8 mouse cellular contexts compared by ENCODE assay signal in genomic region chr11:115513271-115514237, GRCm38 (mm10). TPM values are rescaled to one million over a fixed set of nuclear protein-coding genes. Genes with fewer than 3 reads are reported as not detected.
A peak's percentile ranks its signal among the peaks of the same experiment; 100 is the strongest.
DNase-seq lines count a peak whose midpoint lies in the region; ATAC-seq and TF ChIP-seq lines count a peak whose summit lies in the region.

No protein-coding gene starts in this region.

- TF ChIP-seq POLR2A in myocyte (IDR thresholded peaks at IDR 0.05; ENCODE audit: insufficient read length, low read depth), result no peak

- TF ChIP-seq CTCF in liver, embryonic 14.5 days (IDR thresholded peaks at IDR 0.05; ENCODE audit: low read depth), result no peak

- H3K27ac ChIP-seq in intestine, embryonic 15.5 days, result peak overlapping the region; percentile 93
- H3K27ac ChIP-seq in liver, embryonic 14.5 days, result peak overlapping the region; percentile 92

- no peak for TF ChIP-seq EP300 in liver, embryonic 14.5 days (IDR thresholded peaks at IDR 0.05; ENCODE audit: low read depth)

- peak; percentile 69 for ATAC-seq in intestine, embryonic 15.5 days
- peak; percentile 68 for ATAC-seq in liver, embryonic 14.5 days (ENCODE audit: insufficient read depth)

- H3K36me3 ChIP-seq in intestine, embryonic 15.5 days, result no peaks in the 10 kb centered on the region
- no peaks in the 10 kb centered on the region for H3K36me3 ChIP-seq in liver, embryonic 14.5 days (replicated peaks; ENCODE audit: control insufficient read depth, insufficient read depth, low read depth)
- H3K36me3 ChIP-seq in myocyte (ENCODE audit: control insufficient read depth, insufficient read depth), result no peaks in the 10 kb centered on the region

- H3K4me1 ChIP-seq in intestine, embryonic 15.5 days (replicated peaks), result peaks cover 35% of the 10 kb centered on the region
- H3K4me1 ChIP-seq in liver, embryonic 14.5 days (replicated peaks; ENCODE audit: control insufficient read depth in 2 of 2, insufficient read depth in 2 of 2, low read length in 1 of 2), result peaks cover 38 to 50% of the 10 kb centered on the region in 2 experiments

- H3K9me3 ChIP-seq in intestine, embryonic 15.5 days, result no peaks in the 10 kb centered on the region
- H3K9me3 ChIP-seq in liver, embryonic 14.5 days (ENCODE audit: control insufficient read depth, low read length), result no peaks in the 10 kb centered on the region

- DNase-seq in urinary bladder, adult 2 months (ENCODE audit: low spot score), result peak; percentile 47
- DNase-seq in urinary bladder, adult 18-20 months (ENCODE audit: low spot score in 2 of 2), result no peak
- peak; percentile 74 for DNase-seq in embryo, embryonic 10 days (ENCODE audit: low spot score)
- peak; percentile 38 to 59 for DNase-seq in gastrocnemius, postnatal 4 days (ENCODE audit: low spot score in 2 of 2)
- DNase-seq in liver, embryonic 14.5 days (ENCODE audit: low read depth in 3 of 3, low spot score in 3 of 3), result peak in 1 of 3 experiments; percentile 35
- peak; percentile 44 to 52 for DNase-seq in thymus, adult 18-20 months

- peak overlapping the region; percentile 98 for H3K9ac ChIP-seq in intestine, embryonic 15.5 days
- H3K9ac ChIP-seq in liver, embryonic 14.5 days (replicated peaks), result peak overlapping the region; percentile 97

- peak overlapping the region; percentile 93 for H3K4me3 ChIP-seq in intestine, embryonic 15.5 days (replicated peaks)
- H3K4me3 ChIP-seq in liver, embryonic 14.5 days (ENCODE audit: insufficient read depth in 1 of 2, low read depth in 2 of 2, low read length in 2 of 2), result peak overlapping the region; percentile 80 to 98
- peak overlapping the region; percentile 92 for H3K4me3 ChIP-seq in myocyte

- peak overlapping the region; percentile 59 for H3ac ChIP-seq in myocyte (ENCODE audit: control insufficient read depth, insufficient read length)

- peaks cover 54% of the 10 kb centered on the region for H3K79me2 ChIP-seq in myocyte (ENCODE audit: control insufficient read depth, insufficient read depth)

- under 1% methylated on average over 57 of the region's 57 CpGs for WGBS in intestine, embryonic 15.5 days
- under 1% methylated on average over 57 of the region's 57 CpGs for WGBS in liver, embryonic 14.5 days (ENCODE audit: insufficient replicate concordance)

- no peaks in the 10 kb centered on the region for H3K27me3 ChIP-seq in intestine, embryonic 15.5 days (replicated peaks)
- H3K27me3 ChIP-seq in liver, embryonic 14.5 days (ENCODE audit: control insufficient read depth, insufficient read depth, low read length), result no peaks in the 10 kb centered on the region
- H3K27me3 ChIP-seq in myocyte (ENCODE audit: control insufficient read depth, insufficient read depth, insufficient read length), result no peaks in the 10 kb centered on the region

- H3K4me2 ChIP-seq in intestine, embryonic 15.5 days (replicated peaks), result peak overlapping the region; percentile 78
- H3K4me2 ChIP-seq in liver, embryonic 14.5 days (ENCODE audit: low read depth), result peak overlapping the region; percentile 99
- H3K4me2 ChIP-seq in myocyte (ENCODE audit: low read depth), result peak overlapping the region; percentile 96

TF ChIP-seq in myocyte, 11 proteins besides CTCF, POLR2A, EP300 and RAD21:
- TF ChIP-seq MYOD1 (IDR thresholded peaks at IDR 0.05; ENCODE audit: control insufficient read depth in 1 of 3, insufficient read length in 2 of 3, low read depth in 2 of 3) (peak in 2 of 3 experiments; percentile 48 to 74), SRF (IDR thresholded peaks at IDR 0.05; ENCODE audit: control insufficient read depth, insufficient read length, low read depth) (no peak), TCF3 (IDR thresholded peaks at IDR 0.05; ENCODE audit: insufficient read length, low read depth) (no peak), MYOG (IDR thresholded peaks at IDR 0.05; ENCODE audit: control insufficient read depth in 1 of 3, insufficient read depth in 1 of 3, insufficient read length in 2 of 3, low read depth in 2 of 3) (peak in 1 of 3 experiments; percentile 69)
TF ChIP-seq in myocyte: peak in this region for 2.

RNA-seq across cellular contexts. Expression of gene Jpt1, which starts 0.6 kb away (rescaled TPM):
- 89.2 and 102 TPM in 2 replicates for polyA plus RNA-seq in urinary bladder, adult 2 months (2012; rRNA removed)
- 100 to 1,000 TPM; 251 to 285 TPM for total RNA-seq in gastrocnemius, postnatal 4 days (2021)
- polyA plus RNA-seq in intestine, embryonic 15.5 days (2015; fragmentation: Nextera tagmentation; extraction: Ambion mirVana), result 493 and 505 TPM in 2 replicates
- 138 and 151 TPM in 2 replicates for polyA plus RNA-seq in liver, embryonic 14.5 days (2012; rRNA removed)
- 233 and 256 TPM in 2 replicates for polyA plus RNA-seq in liver, embryonic 14.5 days (2014; fragmentation: Nextera tagmentation; extraction: Ambion mirVana)
- 386 TPM for polyA plus RNA-seq in myocyte (2012; fragmentation: generic; extraction: Trizol)

RNA-seq across cellular contexts. Expression of gene Nt5c, which starts 21.9 kb away (rescaled TPM):
- 70.9 and 80.1 TPM in 2 replicates for polyA plus RNA-seq in urinary bladder, adult 2 months (2012; rRNA removed)
- 10 to 100 TPM; 20.1 to 23.0 TPM for total RNA-seq in gastrocnemius, postnatal 4 days (2021)
- polyA plus RNA-seq in intestine, embryonic 15.5 days (2015; fragmentation: Nextera tagmentation; extraction: Ambion mirVana), result 143 and 148 TPM in 2 replicates
- 27.8 and 31.9 TPM in 2 replicates for polyA plus RNA-seq in liver, embryonic 14.5 days (2012; rRNA removed)
- polyA plus RNA-seq in liver, embryonic 14.5 days (2014; fragmentation: Nextera tagmentation; extraction: Ambion mirVana), result 50.7 and 50.9 TPM in 2 replicates
- 64.0 TPM for polyA plus RNA-seq in myocyte (2012; fragmentation: generic; extraction: Trizol)

RNA-seq across cellular contexts. Expression of gene Sumo2, which starts 22.5 kb away (rescaled TPM):
- polyA plus RNA-seq in urinary bladder, adult 2 months (2012; rRNA removed), result 274 and 303 TPM in 2 replicates
- total RNA-seq in gastrocnemius, postnatal 4 days (2021), result 100 to 1,000 TPM; 230 to 244 TPM
- polyA plus RNA-seq in intestine, embryonic 15.5 days (2015; fragmentation: Nextera tagmentation; extraction: Ambion mirVana), result 766 and 860 TPM in 2 replicates
- 161 and 198 TPM in 2 replicates for polyA plus RNA-seq in liver, embryonic 14.5 days (2012; rRNA removed)
- polyA plus RNA-seq in liver, embryonic 14.5 days (2014; fragmentation: Nextera tagmentation; extraction: Ambion mirVana), result 393 and 406 TPM in 2 replicates
- polyA plus RNA-seq in myocyte (2012; fragmentation: generic; extraction: Trizol), result 176 TPM

RNA-seq across cellular contexts. Expression of gene Armc7, which starts 38.1 kb away (rescaled TPM):
- 6.9 and 7.0 TPM in 2 replicates for polyA plus RNA-seq in urinary bladder, adult 2 months (2012; rRNA removed)
- 1 to 10 TPM; 2.1 to 3.4 TPM for total RNA-seq in gastrocnemius, postnatal 4 days (2021)
- polyA plus RNA-seq in intestine, embryonic 15.5 days (2015; fragmentation: Nextera tagmentation; extraction: Ambion mirVana), result 6.6 and 8.0 TPM in 2 replicates
- polyA plus RNA-seq in liver, embryonic 14.5 days (2012; rRNA removed), result 2.1 and 2.2 TPM in 2 replicates
- polyA plus RNA-seq in liver, embryonic 14.5 days (2014; fragmentation: Nextera tagmentation; extraction: Ambion mirVana), result 2.0 and 2.2 TPM in 2 replicates
- 6.2 TPM for polyA plus RNA-seq in myocyte (2012; fragmentation: generic; extraction: Trizol)

RNA-seq across cellular contexts. Expression of gene Nup85, which starts 50.7 kb away (rescaled TPM):
- polyA plus RNA-seq in urinary bladder, adult 2 months (2012; rRNA removed), result 54.2 and 77.1 TPM in 2 replicates
- total RNA-seq in gastrocnemius, postnatal 4 days (2021), result 10 to 100 TPM; 43.4 to 45.2 TPM
- polyA plus RNA-seq in intestine, embryonic 15.5 days (2015; fragmentation: Nextera tagmentation; extraction: Ambion mirVana), result 150 and 155 TPM in 2 replicates
- 96.0 and 109 TPM in 2 replicates for polyA plus RNA-seq in liver, embryonic 14.5 days (2012; rRNA removed)
- polyA plus RNA-seq in liver, embryonic 14.5 days (2014; fragmentation: Nextera tagmentation; extraction: Ambion mirVana), result 118 and 125 TPM in 2 replicates
- polyA plus RNA-seq in myocyte (2012; fragmentation: generic; extraction: Trizol), result 41.1 TPM

Comparison
In these comparisons a context has a peak if more than half of its experiments do, and no peak if none do; other contexts are left out.
1. DNase-seq: peak in urinary bladder, adult 2 months (single experiment), embryo, embryonic 10 days (single experiment), gastrocnemius, postnatal 4 days (2 of 2) and thymus, adult 18-20 months (2 of 2); none in urinary bladder, adult 18-20 months (0 of 2).
2. Peak in every context shown above with its lines, with median percentiles within 50 percentile points of each other: H3K4me2 ChIP-seq and H3K4me3 ChIP-seq.